Mouse (Mus musculus): ENCODE results near the gene G430095P16Rik.

DNA sequence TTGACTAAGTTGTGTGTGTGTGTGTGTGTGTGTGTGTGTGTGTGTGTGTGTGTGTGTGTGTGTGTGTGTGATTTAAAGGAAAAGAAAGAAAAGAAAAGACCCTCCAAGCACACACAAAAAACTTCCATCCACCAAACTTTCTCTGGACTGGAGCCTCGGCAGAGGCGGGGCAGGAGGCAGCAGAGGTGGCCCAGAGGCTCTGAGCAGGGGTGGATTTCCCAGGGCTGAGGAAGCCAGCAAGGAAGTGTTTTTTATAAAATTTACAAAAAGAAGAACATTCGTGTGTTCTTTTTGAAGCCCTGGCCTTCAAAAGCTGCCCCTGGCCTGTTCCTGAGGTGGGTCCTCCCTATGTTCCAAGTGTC is 10.1 kb upstream of the G430095P16Rik start:
- TF ChIP-seq CTCF (IDR thresholded peaks at IDR 0.05; ENCODE audit: insufficient read depth, low read length) (no peak), POLR2A (IDR thresholded peaks at IDR 0.05; ENCODE audit: borderline replicate concordance, extremely low read depth, low read depth, low read length) (no peak)

Measured in lung, adult 2 months (tissue).